Mouse (Mus musculus) hindbrain, postnatal 0 days (tissue): ENCODE measurements around the gene Kcnd3. TPM values are rescaled to one million over a fixed set of nuclear protein-coding genes. Genes with fewer than 3 reads are reported as not detected.

Source experiments
- ATAC-seq: fragments of 200-750 bp; cut with Nextera tagmentation; 2 replicates; pipeline ENCODE4 v1.8.0; 2017; ENCODE audit warnings: mild to moderate bottlenecking, moderate TSS enrichment, moderate library complexity
- DNase-seq: peaks from one replicate; pipeline ENCODE4 v3.0.0-alpha.2; 2015; ENCODE audit warnings: low spot score
- H3K27ac ChIP-seq: fragments of 300-500 bp; sonication (generic); 2 replicates; pipeline ENCODE4 v1.5.1; 2014; ENCODE audit warnings: mild to moderate bottlenecking
- H3K27me3 ChIP-seq: fragments of 300-500 bp; sonication (generic); 2 replicates; pipeline ENCODE4 v1.6.1; 2014; ENCODE audit warnings: low read length, mixed read lengths; ENCODE audit not compliant: insufficient read depth
- H3K36me3 ChIP-seq: fragments of 300-500 bp; sonication (generic); 2 replicates; pipeline ENCODE4 v1.6.1; 2014; ENCODE audit warnings: low read length, mixed read lengths; ENCODE audit not compliant: insufficient read depth
- H3K4me1 ChIP-seq: fragments of 300-500 bp; sonication (generic); 2 replicates; pipeline ENCODE4 v1.6.1; 2014; ENCODE audit warnings: antibody characterized with exemption, low read length, mixed read lengths; ENCODE audit not compliant: insufficient read depth
- H3K4me2 ChIP-seq: fragments of 300-500 bp; sonication (generic); 2 replicates; pipeline ENCODE4 v1.6.1; 2014; ENCODE audit warnings: low read depth, mild to moderate bottlenecking, low read length, moderate library complexity, mixed read lengths
- H3K4me3 ChIP-seq: fragments of 300-500 bp; sonication (generic); 2 replicates; pipeline ENCODE4 v1.5.1; 2014; ENCODE audit warnings: low read length
- H3K9ac ChIP-seq: fragments of 300-500 bp; sonication (generic); replicated peaks from 2 replicates; pipeline ENCODE4 v1.6.1; 2014; ENCODE audit warnings: mild to moderate bottlenecking, low read length, moderate library complexity, mixed read lengths
- H3K9me3 ChIP-seq: fragments of 300-500 bp; sonication (generic); 2 replicates; pipeline ENCODE4 v1.6.1; 2016; ENCODE audit warnings: low read length, mixed read lengths
- CTCF ChIP-seq: IDR thresholded peaks from 2 replicates; pipeline ENCODE4 v1.5.1; 2016; ENCODE audit warnings: antibody characterized with exemption, control low read depth, low read depth
- WGBS: fragments of 180-500 bp; shearing (Covaris S2); extraction: QIAGEN DNeasy Blood & Tissue Kit; methylation state at CpG from one replicate; pipeline ENCODE4 v1.1.7; 2014; 5-methylcytosine and 5-hydroxymethylcytosine counted together
- polyA plus RNA-seq: library from polyadenylated mRNA; unstranded; fragments of >200 nt; fragmentation: Nextera tagmentation; extraction: Ambion mirVana; gene quantifications from 2 replicates; pipeline ENCODE4 v1.2.1, GENCODE M21; 2015
- total RNA-seq: library from RNA; depleted of rRNA; stranded (reverse); fragments of >200 nt; gene quantifications from 2 replicates; pipeline ENCODE4 v1.2.3, GENCODE M21; 2014

Kcnd3 gene
- total and polyA plus RNA-seq, 2 experiments from 2014 or later: 8.6 to 71.8 TPM

DNA sequence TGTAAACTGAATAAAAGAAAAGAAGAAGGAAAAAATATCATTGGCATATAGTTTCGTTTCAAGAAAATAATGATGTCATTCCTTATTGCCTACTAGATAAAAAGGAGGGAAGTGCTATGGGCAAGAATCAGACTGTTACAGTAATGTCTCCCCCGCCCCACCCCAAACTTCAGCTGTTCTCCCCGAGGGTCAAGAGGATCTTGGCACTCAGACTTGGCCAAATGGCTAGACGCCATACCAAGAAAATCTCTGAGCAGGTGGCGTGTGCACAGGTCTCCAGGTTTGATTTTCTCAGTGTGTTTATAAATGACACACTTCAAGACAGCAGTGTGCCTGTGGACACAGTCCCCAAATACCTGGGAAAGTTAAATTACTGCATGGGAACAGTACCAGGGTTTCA lies 153.6 kb downstream of the Kcnd3 start:
- WGBS: 58% methylated on average over 5 of the region's 5 CpGs
- no peak overlapping the region for H3K9ac ChIP-seq

DNA sequence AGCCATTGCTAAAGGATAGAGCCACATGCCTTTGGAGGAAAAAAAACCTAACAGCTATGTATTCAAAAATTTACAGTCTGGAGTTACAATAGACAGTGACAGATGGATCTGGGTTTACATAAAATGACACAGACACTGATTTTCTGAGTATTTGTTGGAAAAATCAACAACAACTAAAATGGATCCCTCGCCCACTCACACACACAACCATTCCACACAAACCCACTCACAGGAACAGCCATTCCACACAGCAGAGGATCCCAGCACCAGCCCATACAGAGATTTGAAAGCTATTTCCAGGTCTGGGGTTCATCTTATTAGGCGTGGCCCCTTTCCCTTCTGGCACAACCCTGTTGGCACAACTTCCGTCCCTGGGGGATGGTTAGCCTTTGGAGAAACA lies 156.7 kb downstream of the Kcnd3 start:
- ATAC-seq: no peak
- no peak overlapping the region for H3K27ac ChIP-seq
- H3K4me2 ChIP-seq: no peak overlapping the region
- WGBS: 71% methylated on average over 3 of the region's 3 CpGs
- no peaks in the 10 kb centered on the region for H3K36me3 ChIP-seq
- H3K9ac ChIP-seq: no peak overlapping the region
- no peaks in the 10 kb centered on the region for H3K9me3 ChIP-seq
- no peaks in the 10 kb centered on the region for H3K27me3 ChIP-seq
- H3K4me3 ChIP-seq: no peak overlapping the region
- H3K4me1 ChIP-seq: peaks cover 10% of the 10 kb centered on the region; the same call in 1 of the 2 replicates
- DNase-seq: no peak
- TF ChIP-seq CTCF: no peak

More for the DNA sequence above, 153.6 kb downstream of the Kcnd3 start:
- ATAC-seq (0 out of 2 replicates have a peak, but pooled peaks have one; percentile 18), DNase-seq (no peak)
- H3K9me3 ChIP-seq: no peaks in the 10 kb centered on the region
- H3K4me2 ChIP-seq: no peak overlapping the region
- TF ChIP-seq CTCF: no peak
- no peak overlapping the region for H3K27ac ChIP-seq
- H3K27me3 ChIP-seq: no peaks in the 10 kb centered on the region
- no peaks in the 10 kb centered on the region for H3K4me1 ChIP-seq
- no peaks in the 10 kb centered on the region for H3K36me3 ChIP-seq
- H3K4me3 ChIP-seq: no peak overlapping the region

DNA sequence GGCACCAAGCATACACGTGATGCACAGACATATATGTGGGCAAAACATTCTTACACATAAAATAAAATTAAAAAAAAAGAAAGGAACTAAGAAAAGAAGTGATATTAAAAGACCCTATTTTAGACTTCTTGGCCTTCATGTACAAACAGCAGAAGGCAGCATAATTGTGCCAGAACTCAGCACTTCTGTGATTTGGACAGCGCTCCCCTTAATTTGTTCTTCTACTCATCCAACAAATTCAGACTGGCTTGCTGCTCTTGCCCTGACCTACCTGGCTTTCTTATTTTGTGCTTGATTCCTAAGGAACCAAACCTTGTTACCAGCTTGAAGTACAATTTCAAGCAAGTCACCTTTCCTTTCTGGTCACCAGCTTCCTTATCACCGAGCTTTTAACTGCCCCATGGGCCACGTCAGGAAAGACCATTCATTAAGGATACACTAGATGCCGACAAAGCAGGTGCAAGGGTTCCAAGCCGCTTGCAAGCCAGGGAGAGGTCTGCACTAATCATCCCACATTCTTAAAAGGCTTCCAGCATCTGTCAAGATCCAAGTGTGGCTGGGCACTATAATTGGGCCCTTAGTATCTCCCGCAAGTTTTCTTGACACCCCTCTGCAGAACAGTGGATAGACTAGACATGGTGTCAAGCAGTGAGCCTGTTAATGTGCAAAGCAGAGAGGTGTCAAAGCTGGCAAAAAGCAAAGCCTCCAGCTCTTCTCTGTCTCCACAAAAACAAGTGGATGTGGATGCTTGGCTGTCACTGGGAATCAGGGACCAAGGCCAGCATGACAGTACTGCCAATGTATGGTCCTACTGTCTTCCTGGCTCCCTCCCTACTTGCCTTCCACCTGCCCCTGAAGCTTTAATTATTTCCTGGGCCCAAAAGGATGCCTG lies 159.6 kb downstream of the Kcnd3 start:
- Histone ChIP-seq H3K9ac (no peak overlapping the region), H3K9me3 (no peaks in the 10 kb centered on the region), H3K4me2 (no peak overlapping the region), H3K27ac (0 out of 2 replicates have a peak overlapping the region, but pooled peaks have one; percentile 5), H3K36me3 (no peaks in the 10 kb centered on the region), H3K27me3 (no peaks in the 10 kb centered on the region), H3K4me3 (no peak overlapping the region), H3K4me1 (peaks cover 10% of the 10 kb centered on the region; the same call in 1 of the 2 replicates)
- peak; percentile 31 for DNase-seq
- ATAC-seq: peak; percentile 60
- no peak for TF ChIP-seq CTCF
- 65% methylated on average over 7 of the region's 7 CpGs for WGBS

DNA sequence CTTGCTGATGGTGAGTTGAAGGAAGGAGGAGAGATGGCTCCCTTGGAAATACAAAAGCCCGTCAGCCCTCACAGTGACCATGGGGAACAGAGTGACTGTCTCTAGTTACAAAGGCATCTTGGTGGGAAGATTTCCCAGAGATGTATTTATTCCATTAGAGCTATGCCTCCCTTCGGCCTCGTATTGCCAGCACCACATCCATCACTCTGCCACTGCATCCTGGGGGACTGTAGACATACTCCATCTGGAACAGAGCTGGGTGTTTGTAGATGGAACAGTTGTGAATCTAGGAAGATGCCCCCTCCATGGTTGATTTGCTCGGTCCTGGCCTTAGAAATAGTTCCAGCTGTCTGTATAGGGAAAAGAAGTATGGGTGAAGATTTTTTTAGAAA lies 160.3 kb downstream of the Kcnd3 start:
- Histone ChIP-seq H3K4me3 (no peak overlapping the region), H3K27ac (peak overlapping the region; percentile 5; the same call in 1 of the 2 replicates), H3K9me3 (no peaks in the 10 kb centered on the region), H3K27me3 (no peaks in the 10 kb centered on the region), H3K4me1 (peaks cover 10% of the 10 kb centered on the region; the same call in 1 of the 2 replicates), H3K9ac (no peak overlapping the region), H3K4me2 (no peak overlapping the region), H3K36me3 (no peaks in the 10 kb centered on the region)
- no peak for DNase-seq
- no peak for TF ChIP-seq CTCF
- peak; percentile 11 for ATAC-seq
- 50% methylated on average over 4 of the region's 4 CpGs for WGBS

DNA sequence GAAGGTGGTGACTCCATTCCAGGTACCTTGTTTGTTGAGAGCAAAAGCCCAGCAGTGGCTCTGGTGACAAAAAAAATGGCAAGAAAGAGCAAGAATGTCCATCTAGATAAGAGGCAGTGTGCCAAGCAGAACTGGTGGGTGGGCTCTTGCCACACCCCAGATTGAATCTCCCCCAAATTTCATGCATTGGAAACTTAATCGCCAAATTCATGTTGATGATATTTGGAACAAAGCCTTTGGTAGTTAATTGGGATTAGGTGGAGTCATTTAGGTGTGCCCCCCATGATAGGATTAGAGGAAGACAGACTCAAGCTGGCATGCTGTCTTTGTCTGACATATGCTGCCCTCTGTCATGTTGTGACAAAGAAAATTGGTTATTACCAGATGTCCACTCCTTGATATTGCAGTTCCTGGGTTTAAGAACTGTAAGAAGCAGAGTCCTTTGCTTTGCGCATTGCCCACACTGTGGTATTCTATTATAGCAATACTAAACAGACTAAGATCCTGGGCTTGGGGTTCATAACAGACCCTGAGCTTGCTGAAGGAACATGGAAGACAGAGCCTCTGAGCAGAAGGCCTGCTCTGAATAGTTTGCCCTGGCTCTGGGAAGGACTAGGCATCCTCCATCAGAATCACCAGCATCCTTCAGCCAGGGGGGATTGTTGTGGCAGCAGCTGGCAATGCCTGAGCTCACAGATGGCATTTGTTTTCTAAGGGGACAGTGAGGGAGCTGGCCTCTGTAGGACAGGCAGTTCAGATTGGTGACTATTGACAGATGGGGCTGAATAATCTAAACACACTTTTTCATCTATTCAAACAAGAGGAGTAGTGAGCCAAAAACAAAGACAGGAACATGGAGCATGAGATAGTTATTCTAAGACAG lies 165.0 kb downstream of the Kcnd3 start:
- ATAC-seq (peak; percentile 83), DNase-seq (peak; percentile 71)
- no peaks in the 10 kb centered on the region for H3K27me3 ChIP-seq

DNA sequence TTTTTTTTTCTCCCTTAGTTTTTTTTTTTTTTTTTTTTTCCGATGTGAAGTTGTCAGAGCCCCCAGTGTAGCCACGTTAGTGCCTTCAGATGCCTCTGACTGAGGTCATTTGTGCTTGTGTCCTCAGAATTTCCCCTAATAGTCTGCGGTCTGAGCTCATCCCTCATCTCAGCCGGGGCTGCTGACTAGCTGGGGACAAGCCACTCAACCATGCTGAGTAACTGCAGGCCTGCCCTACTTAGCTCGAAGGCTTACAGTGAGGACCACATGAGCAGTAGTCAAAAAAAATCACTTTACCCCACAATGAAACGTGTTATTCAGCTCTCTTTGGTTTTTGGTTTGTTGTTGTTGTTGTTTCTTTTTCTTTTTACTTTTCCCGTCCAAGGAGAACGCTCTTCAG lies 169.0 kb downstream of the Kcnd3 start:
- H3K27ac ChIP-seq: no peak overlapping the region
- DNase-seq (no peak), ATAC-seq (no peak)
- no peak overlapping the region for H3K4me2 ChIP-seq
- H3K27me3 ChIP-seq: no peaks in the 10 kb centered on the region
- no peak overlapping the region for H3K4me3 ChIP-seq
- peaks cover 5% of the 10 kb centered on the region; the same call in 1 of the 2 replicates for H3K4me1 ChIP-seq
- WGBS: 52% methylated on average over 8 of the region's 8 CpGs
- H3K9me3 ChIP-seq: no peaks in the 10 kb centered on the region
- H3K9ac ChIP-seq: no peak overlapping the region
- no peaks in the 10 kb centered on the region for H3K36me3 ChIP-seq
- TF ChIP-seq CTCF: no peak

More for the DNA sequence above, 165.0 kb downstream of the Kcnd3 start:
- H3K36me3 ChIP-seq: no peaks in the 10 kb centered on the region
- no peak for TF ChIP-seq CTCF
- peak overlapping the region; percentile 60 for H3K27ac ChIP-seq
- no peaks in the 10 kb centered on the region for H3K9me3 ChIP-seq
- no peak overlapping the region for H3K4me2 ChIP-seq
- H3K4me1 ChIP-seq: peaks cover 5% of the 10 kb centered on the region; the same call in 1 of the 2 replicates
- H3K9ac ChIP-seq: no peak overlapping the region
- no peak overlapping the region for H3K4me3 ChIP-seq
- WGBS: 68% methylated on average over 2 of the region's 2 CpGs
